Mouse (Mus musculus) heart, postnatal 25 days (tissue): ENCODE results near the gene Ikzf2. TPM values are rescaled to one million over a fixed set of nuclear protein-coding genes. Genes with fewer than 3 reads are reported as not detected.

Experiments used
- DNase-seq: peaks from one replicate; pipeline ENCODE4 v3.0.0; 2022; ENCODE audit warnings: low spot score
- intact Hi-C: fragments of 180-260 bp; cut with DNase I; formaldehyde crosslinking; loops from one replicate; pipeline ENCODE4 v1.15.1; 2025
- total RNA-seq, 2 experiments: library from RNA; stranded (reverse); gene quantifications; 2 replicates each; pipeline ENCODE4 v1.2.3; 2021

The Ikzf2 gene
- total RNA-seq, 2 experiments from 2014 or later, result 5.2 to 7.2 TPM

DNA sequence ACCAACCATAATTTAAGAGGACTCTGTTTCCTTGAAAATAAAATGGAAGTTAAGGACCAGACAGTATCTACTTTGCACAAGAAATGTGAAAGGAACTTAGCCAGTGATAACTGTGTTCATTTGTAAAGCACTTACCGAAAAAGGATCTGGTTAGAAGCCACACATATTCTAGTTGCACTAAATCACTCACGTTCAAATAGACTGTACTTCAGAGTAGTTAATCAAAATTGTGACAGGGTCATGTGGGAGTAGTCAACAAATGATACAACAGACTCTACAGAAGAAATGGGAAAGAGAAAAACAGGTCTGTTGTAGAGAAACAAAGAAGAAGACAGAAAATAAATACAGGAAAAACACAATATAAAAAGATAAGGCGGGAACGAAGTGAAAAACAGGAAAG lies 158.3 kb downstream of the Ikzf2 start:
- no peak for DNase-seq
- intact Hi-C loops, result no loop called here

DNA sequence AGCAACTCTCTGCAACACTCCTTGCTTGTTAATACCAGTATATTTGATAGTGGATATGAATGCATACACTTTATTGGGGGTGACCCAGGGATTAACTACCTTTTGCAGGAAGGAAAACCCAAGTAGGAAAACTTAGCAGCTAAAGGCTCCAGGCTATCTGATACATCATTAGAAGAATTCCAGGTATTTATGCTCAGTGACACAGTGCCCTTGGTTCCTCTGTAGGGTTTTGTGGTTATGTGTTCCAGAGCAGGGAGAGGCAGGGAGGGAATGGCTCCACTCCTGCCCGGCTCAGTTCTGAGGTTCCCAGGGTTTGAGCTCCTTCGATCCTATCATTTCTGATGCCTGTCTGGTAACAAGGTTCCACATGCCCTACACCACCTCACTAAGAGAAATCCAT lies 165.4 kb downstream of the Ikzf2 start:
- no peak for DNase-seq
- intact Hi-C loops, result no loop called here

DNA sequence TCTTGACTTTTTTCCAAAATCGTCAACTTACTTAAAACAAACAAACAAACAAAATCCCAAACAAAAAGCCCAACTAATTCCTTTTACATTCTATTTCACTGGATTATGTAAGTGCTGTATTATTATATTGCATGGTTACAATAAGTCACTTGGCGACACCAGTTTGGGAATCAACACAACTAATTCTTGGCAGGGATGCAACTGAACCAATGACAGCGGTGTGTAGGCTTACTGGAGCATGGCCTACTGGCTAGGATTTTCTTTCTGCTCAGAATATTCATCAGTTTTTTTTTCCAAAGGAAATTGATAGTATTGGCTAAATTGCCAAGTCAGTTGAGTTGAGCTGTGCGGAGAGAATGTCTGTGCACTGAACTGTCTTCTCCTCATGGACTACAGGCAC lies 167.7 kb downstream of the Ikzf2 start:
- no peak for DNase-seq
- intact Hi-C loops, result no loop called here

DNA sequence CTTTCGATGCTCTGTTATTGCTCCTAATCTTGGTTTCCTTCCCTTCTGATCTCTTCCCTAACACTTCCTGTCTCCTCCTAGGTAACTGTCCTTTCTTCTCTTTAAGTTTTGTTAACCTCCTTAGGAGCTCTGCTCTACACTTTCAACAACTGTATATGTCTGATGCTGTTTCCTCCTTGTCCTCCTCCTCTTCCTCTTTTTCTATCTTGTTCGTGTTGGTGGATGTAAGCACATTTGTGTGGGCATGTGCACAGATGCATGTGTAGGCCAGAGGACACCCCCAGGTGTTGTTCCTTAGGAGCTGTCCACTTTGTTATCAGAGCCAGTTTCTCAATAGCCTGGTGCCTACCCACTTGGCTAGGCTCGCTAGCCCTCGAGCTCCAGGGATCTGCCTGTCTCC lies 169.0 kb downstream of the Ikzf2 start:
- intact Hi-C loops, result no loop called here
- DNase-seq, result no peak

DNA sequence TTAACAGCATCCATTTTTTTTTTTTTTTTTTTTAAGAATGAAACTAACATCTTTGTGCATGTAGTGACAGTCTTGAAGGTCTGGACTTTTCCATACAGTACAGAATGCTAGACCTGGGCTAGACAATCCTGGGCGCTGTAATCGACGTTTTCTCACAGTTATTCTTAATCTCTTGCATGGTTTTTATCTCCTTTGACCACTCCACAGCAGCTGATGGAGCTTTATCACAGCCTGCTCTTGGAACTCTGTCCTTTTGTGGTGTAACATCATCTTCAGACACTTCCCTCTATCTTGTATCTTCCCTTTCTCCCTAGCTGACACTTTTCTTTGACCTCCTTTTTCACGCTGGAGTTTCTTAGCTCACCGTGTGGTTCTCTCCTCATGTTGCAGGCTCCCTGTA lies 170.9 kb downstream of the Ikzf2 start:
- intact Hi-C loops, result no loop called here
- no peak for DNase-seq

DNA sequence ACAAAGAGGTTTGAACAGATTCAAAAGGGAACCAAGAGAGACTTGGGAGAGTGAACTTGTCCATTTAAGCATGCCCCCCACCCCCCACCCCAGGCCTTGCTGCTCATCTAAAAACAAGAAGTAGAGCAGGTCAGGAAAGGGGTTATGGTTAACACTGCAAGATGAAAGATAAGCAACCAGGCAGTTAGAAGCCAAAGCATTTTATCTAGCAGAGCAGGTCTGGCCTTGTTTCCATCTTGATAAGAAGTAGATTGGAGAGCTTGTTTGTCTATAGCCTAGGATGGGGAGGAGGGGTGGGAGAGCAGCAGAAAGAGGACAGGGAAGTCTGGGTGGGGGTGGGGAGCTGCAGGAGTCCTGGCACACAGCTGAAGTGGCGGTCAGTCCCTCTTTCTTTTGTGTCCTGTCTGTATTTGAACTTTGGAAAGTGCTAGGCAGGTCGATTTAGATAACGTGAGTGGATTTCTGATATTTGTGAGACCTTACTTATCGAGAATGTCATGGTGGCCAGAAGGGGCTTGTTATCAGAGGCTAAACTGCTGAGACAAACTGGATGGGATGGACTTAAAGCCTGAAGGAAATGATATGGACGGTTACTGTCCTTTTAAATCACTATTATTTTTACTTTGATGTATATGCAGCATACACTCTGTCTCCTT lies 173.3 kb downstream of the Ikzf2 start:
- DNase-seq, result no peak

DNA sequence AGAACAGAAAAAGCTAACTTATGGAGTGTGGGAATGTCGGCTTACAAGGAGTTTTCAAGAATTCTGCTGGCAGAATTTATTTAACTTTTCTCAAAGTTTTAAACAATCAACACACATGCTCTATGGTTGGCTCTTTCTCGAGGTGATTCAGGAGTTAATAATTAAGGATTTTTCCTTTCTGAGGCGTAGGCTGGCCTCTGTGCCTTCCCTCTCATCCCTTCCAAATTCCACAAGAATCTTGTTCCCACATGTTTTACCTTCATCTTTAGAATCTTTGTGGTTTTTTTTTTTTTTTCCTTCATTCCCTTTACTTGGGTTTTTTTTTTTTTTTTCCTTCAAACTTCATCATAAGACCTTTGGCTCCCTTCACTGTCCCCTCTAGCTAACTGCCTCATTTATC lies 178.8 kb downstream of the Ikzf2 start:
- no peak for DNase-seq
- intact Hi-C loops, result no loop called here

More for the DNA sequence above, 173.3 kb downstream of the Ikzf2 start:
- intact Hi-C loops, result no loop called here

DNA sequence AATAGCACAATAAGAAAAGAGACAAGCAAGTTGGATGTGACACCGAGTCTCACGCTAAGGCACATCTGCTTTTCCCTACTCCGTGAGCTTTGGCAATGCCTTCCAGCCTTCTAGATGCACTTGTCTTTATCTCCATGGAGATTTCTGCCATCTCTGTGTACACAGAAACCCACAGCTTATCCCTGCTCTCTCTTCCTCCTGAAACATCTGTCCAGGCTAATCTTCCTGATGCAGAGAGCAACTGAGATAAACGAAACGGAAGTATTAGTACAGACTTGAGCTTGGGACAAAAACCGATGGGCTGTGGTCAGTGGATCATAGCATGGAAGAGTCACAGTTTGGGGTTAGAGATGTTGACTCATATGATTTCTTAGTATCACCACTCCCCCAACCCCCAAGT lies 179.5 kb downstream of the Ikzf2 start:
- DNase-seq, result no peak
- intact Hi-C loops, result no loop called here

DNA sequence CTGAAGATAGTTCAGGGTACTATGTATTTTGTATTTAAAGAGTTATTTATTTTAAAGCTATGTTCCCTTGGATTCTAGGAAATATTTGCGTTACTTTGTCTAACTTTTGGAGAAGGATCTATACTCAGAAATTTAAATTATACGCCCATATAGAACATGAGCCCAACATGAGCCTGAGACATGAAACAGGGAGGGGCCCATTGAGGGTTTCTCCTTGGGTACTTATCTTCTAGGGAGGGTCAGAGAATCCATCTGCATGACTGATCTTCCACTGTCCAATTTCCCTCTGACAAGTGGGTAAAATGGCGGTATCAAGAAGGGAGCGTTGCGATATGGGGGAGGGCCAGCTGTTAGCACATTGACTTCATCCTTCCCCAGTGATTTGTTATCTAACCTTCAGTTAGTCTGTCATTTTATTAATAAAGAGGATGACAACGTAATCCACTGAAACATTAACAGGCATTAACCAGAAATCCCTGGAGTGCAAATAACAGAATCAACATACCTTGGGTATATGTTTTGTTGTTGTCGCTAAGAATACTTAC lies 180.4 kb downstream of the Ikzf2 start:
- DNase-seq, result no peak
- intact Hi-C loops, result no loop called here

DNA sequence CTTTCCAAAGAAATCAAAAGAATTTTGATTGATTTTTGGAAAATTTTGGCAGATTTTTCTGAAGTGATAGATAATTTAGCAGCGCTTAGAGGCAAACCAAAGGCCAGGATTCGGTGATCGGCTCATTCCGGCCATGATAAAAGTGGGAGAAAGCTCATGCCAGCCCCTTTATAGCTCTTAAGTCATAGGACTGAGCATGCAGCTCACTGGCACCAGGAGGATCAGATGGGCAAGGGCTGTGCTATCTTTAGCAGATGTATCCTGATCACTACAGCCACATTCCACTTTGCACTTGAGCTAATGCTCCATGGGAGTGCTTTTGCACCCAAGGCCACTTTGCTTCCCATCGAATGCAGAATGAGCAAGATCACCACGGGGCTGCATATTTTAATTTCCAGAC lies 181.0 kb downstream of the Ikzf2 start:
- intact Hi-C loops, result no loop called here

DNA sequence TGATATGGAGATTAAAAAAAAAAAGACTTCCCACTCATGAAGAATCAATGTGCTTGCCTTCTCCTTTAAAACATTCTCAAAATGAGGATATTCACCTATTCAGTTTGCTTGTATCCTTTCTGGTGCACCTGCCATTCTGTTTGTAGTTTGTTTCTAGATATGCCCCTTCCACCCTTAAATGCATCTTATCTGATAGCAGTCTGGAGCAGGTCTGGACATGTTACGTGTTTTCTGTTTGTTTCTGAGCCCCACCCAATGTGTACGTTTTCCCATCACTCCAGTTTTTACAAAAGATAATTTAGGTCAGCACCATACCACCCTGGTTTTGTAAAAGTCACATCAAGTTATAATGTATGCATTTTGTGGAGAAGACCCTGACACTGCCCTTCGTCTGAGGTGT lies 186.7 kb downstream of the Ikzf2 start:
- intact Hi-C loops, result no loop called here
- no peak for DNase-seq

More for the DNA sequence above, 181.0 kb downstream of the Ikzf2 start:
- DNase-seq, result no peak

DNA sequence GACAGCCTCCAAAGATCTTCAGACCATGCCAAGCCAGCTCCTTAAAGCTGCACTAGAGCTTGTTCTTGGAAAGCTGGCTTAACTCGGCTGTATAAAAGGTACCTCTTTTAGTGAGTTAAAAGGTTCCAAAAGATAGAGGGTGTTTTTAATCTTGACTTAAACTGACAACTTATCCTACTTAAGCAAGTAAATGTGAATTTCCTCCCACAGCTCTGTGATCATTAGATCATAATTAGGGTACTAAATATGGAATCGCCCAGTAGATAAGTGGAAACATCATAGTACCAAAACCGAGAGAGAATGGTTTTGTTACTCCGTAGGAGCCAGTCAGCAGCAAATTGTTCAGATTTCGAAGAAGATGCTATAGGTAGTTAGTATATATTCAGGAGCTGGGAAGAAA lies 187.4 kb downstream of the Ikzf2 start:
- DNase-seq, result no peak
- intact Hi-C loops, result no loop called here

DNA sequence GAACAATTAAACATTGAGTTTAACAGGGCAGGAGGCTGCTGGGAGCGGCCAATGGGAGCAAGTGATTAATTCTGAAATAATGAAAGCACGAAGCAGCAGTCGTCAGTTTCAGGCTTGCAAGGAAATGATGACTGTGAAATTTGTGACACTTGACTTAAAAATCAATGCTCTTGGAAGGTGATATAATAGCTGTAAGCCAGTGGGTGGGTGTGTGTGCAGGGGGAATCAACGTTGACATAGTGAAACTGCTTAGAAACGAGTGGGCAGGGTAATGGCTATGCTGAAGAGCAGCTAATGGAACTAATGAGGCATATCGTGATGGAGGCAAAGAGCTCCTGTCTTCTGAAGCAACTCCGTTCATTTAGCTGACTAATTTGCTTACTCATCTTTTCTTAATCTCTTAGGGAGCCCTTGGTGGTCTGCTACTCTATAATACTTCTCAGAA lies 188.2 kb downstream of the Ikzf2 start:
- no peak for DNase-seq
- intact Hi-C loops, result no loop called here

DNA sequence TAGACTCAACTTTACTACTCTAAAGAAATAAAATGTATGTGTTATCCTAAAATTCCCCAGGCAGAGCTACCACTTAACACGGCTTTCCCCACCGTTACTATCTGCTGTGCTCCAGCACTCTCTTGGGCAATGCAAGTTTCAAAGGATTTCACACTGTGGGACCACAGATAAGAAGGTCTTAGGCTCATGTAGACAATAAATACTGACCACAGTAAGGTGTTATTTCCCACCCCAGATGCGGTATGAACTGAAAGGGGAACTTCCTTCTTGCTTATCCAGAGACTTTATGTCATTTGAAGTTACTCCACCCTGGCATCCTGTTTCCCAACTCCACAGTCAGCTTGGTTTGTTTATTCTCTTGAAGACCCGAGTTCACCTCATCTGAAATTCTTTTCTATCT lies 191.0 kb downstream of the Ikzf2 start:
- DNase-seq, result no peak
- intact Hi-C loops, result no loop called here

DNA sequence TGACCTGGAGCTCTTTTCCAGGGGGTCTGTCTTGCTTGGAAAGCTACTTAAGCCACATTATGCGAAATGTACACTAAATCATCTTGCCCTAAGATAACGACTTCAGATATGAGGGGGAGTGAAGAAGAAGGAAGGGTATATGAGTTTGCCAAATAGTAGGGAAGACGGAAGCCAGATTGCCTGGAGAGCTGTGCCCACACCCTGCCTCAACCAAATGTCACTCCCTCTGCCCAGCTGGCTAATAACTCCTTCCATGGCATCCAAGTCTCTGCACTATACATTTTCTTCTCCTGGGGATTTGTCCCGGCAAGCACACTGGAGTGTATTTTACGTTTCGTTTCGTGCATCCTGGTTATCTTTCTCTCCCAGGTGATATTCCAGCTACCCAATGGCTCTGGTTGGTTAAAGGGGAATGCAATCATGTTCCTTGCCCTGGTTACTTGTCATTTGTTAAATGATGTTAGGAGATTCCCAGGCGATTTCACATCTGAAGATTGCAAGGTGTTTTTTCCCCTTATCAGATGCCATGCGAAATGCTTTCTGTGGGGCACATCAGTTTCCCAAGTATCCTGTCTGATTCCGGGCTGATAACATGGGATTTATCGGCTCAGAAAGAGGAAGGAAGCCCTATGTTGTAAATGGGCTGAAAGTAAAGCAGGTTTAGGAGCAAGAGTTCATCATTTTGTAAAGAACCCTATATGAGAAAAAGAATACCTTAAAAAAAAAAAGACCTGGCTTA lies 193.6 kb downstream of the Ikzf2 start:
- intact Hi-C loops, result no loop called here
- DNase-seq, result no peak

DNA sequence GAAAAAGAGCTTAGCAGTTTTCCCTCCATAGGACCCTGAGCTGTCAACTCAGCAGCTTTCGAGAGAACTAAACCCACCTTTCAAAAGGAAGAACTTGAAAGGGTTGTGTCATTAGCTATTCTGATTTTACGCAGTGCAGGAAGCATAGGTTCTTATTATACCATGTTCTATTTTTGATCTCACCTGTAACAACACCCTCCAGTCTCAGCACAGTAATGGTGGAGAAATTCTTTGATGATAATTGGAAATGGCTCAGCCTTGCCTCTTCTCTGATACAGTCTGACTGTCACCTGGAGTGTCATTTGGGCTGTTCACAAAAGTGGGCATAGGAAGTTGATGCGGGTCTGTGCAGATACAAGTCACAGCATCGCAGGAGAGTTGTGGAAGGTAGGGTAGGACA lies 195.0 kb downstream of the Ikzf2 start:
- intact Hi-C loops, result no loop called here
- DNase-seq, result no peak

DNA sequence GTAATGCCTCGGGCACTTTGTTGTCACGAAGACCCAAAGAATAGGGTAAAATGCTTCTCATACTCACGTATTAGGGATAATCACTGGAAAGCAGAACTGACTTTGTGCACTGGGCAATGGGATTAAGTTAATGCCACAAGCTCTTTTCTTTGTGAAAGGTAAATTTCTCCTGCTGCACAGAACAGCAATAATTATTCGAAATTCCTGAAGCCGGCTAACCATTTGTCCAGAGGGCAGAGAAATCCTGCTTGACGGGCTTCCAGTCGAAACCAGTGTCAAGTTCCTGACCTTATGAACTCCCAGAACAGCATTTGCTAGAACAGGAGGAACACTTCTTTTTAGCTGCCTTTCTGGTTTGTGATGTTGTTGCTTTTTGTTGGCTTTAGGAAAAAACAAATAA lies 198.0 kb downstream of the Ikzf2 start:
- DNase-seq, result no peak
- intact Hi-C loops, result no loop called here

DNA sequence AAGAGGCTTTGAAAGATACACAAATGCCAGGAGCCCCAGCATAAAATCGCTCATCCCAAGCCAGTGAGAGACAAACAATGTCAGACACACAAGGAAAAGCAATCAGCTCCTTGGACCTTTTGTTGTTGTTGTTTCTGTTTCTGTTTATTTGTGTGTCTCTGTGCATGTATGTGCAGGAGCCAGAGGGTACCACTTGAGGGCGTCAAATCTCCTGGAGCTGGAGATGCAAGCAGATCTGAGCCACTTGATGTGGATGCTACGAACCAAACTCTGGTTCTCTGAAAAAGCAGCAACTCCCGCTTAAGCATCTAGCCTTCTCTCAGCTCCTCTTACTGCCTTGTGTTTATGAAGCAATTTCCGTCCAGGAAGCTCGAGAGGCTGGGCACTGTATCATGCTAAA lies 198.4 kb downstream of the Ikzf2 start:
- intact Hi-C loops, result no loop called here
- DNase-seq, result no peak
